Mouse (Mus musculus) cerebellum, adult 9-11 months (tissue): ENCODE measurements around the gene Olfr1436.
"Not testable (repeated sequence)": the region's sequence is repeated elsewhere in the genome, so short reads cannot be mapped to it uniquely, and the experiment has no call there.

ENCODE experiments used
- DNase-seq: peaks from one replicate; pipeline ENCODE4 v3.0.0; 2022

Olfr1436 gene

DNA sequence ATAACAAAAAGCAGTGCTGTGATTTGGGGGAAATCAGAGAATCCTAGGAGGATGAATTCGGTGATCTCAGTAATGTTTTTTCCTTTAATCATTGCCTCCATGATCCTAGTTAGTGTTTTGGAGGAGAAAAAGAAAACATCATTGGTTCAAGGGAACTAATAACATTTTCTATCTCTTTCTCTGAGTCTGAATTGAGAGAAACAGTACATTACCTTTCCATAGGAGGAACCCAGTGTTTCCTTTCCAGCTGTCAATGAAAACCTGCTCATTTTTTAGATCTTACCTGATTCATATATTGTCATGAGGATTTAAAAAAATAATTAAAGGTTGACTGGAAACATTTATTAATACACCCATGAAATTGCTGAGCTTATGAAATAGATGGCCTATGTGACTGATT, at the start of gene Olfr1436:
TSS of gene Olfr1436 (minus strand) at position 101 of the 400 bp plus-strand sequence.
- DNase-seq, result not testable (repeated sequence)

DNA sequence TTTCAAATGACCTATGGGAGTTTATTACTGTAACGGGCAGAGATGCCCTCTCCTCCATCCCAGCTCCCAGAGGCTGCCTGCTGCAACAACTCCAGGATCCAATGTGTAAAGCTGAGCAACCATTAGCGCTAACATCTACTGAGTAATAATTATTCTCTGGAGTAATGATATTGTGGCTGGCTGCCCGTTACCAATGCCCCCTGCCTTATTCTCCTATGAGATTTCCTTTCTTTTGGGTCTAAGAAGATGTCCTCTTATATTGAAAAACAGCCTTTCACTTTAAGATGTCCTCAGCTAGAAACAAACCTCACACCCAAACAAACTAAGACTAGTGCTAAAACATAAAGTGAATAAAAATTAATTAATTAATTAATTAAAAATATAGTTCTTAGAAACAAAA, 36.9 kb upstream of the Olfr1436 start, which contains the start of gene Olfr1438-ps1:
TSS of gene Olfr1438-ps1 (minus strand) at position 101 of the 400 bp plus-strand sequence.
- DNase-seq, result no peak

DNA sequence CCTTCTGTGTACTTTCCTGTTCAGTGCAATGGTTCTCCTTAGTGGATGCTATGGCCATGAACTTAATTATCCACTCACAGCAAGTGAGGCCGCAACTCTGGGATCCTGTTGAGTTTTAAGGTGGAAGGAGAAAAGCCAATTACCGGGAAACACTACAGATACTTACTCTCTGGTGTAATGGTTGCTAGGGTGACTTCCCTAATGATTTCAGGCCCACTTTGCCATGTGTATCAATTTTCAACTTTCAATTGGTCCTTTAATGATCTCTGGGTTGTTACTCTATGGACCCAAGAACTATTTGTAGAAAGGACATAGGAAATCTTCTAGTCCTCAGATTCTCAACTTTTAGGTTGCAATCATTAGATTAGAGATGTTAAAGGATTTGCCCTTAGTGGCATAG, 26.1 kb upstream of the Olfr1436 start, which contains the start of gene Olfr1437:
TSS of gene Olfr1437 (minus strand) at position 101 of the 400 bp plus-strand sequence.
- no peak for DNase-seq

DNA sequence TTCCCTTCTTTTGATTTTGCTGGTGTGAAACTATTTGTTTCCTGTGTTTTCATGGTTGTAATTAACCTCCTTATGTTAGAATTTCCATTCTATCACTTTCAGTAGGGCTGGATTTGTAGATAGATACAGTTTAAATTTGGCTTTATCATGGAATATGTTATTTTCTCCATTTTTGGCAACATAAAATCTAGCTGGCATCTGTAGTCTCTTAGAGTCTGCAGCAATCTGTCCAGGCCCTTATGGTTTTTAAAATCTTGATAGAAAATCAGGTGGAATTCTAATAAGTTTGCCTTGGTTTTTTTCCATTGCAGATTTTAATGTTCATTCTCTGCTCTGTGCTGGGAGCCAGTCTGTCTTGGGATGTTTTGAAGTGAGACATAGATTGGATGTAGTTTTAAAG, 6.0 kb downstream of the Olfr1436 start:
- no peak for DNase-seq

DNA sequence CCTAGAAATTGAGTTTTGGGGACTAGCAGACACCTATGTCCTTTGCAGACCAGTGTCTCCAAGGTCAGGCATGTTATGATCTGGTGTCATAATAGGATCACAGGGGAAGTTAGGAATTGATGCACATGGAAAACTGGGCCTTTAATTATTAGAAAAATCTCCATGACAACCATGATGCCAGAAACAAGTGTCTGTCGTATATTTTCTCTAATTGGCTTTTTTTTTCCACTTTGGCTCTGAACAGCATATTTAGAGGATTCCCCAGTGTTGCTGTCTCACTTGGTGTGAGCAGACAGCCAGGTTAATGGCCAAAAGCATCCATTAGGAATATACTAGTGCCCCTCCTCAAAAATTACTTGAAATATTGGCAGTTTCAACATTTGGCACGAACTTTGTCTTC, 19.4 kb downstream of the Olfr1436 start, which contains the start of gene Olfr1434:
TSS of gene Olfr1434 (plus strand) at position 301 of the 400 bp plus-strand sequence.
- DNase-seq, result no peak

DNA sequence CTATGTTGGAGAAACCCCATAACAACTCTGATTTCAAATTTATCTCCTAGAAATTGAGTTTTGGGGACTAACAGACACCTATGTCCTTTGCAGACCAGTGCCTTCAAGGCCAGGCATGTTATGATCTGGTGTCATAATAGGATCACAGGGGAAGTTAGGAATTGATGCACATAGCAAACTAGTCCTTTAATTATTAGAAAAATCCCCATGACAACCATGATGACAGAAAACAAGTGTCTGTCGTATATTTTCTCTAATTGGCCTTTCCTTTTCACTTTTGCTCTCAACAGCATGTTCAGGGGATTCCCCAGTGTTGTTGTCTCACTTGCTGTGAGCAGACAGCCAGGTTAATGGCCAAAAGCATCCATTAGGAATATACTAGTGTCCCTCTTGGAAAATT, 38.2 kb downstream of the Olfr1436 start, which contains the start of gene Olfr235:
TSS of gene Olfr235 (plus strand) at position 301 of the 400 bp plus-strand sequence.
- DNase-seq, result no peak
